Mouse (Mus musculus): Measurements from ENCODE around the gene Smap1. TPM values are rescaled to one million over a fixed set of nuclear protein-coding genes. Genes with fewer than 3 reads are reported as not detected.

The Smap1 gene
- polyA plus RNA-seq, 2 experiments, result 59.3 to 84.6 TPM

GRCm38 (mm10) chr1:23958668-23959414 is 36.7 kb upstream of the Smap1 start:
- Histone ChIP-seq H3K27me3 (ENCODE audit: control insufficient read depth, insufficient read depth, low read length) (no peaks in the 10 kb centered on the region), H3K4me3 (replicated peaks; ENCODE audit: low read length) (peak overlapping the region; percentile 23), H3K4me1 (ENCODE audit: control insufficient read depth, insufficient read depth, low read length) (no peaks in the 10 kb centered on the region), H3K9me3 (ENCODE audit: control insufficient read depth, low read length) (no peaks in the 10 kb centered on the region), H3K27ac (replicated peaks; ENCODE audit: low read depth, low read length) (no peak overlapping the region), H3K4me2 (replicated peaks; ENCODE audit: low read depth, low read length, severe bottlenecking) (peak overlapping the region; percentile 44), H3K36me3 (ENCODE audit: control insufficient read depth, insufficient read depth, low read length) (no peaks in the 10 kb centered on the region), H3K9ac (ENCODE audit: low read depth, low read length, severe bottlenecking) (no peak overlapping the region)
- DNase-seq (ENCODE audit: low spot score), result no peak
- ATAC-seq (ENCODE audit: low FRiP score, low read depth), result peak; percentile 73
- TF ChIP-seq POLR2A (IDR thresholded peaks at IDR 0.05; ENCODE audit: borderline replicate concordance, extremely low read depth, insufficient read depth, insufficient read length), result no peak
- 12% methylated on average over 13 of the region's 13 CpGs for WGBS

GRCm38 (mm10) chr1:23958101-23958500 is 36.0 kb upstream of the Smap1 start:
- Histone ChIP-seq H3K4me2 (replicated peaks; ENCODE audit: low read depth, low read length, severe bottlenecking) (no peak overlapping the region), H3K4me3 (replicated peaks; ENCODE audit: low read length) (no peak overlapping the region), H3K9me3 (ENCODE audit: control insufficient read depth, low read length) (no peaks in the 10 kb centered on the region), H3K9ac (ENCODE audit: low read depth, low read length, severe bottlenecking) (no peak overlapping the region), H3K36me3 (ENCODE audit: control insufficient read depth, insufficient read depth, low read length) (no peaks in the 10 kb centered on the region), H3K27ac (replicated peaks; ENCODE audit: low read depth, low read length) (no peak overlapping the region), H3K4me1 (ENCODE audit: control insufficient read depth, insufficient read depth, low read length) (no peaks in the 10 kb centered on the region), H3K27me3 (ENCODE audit: control insufficient read depth, insufficient read depth, low read length) (no peaks in the 10 kb centered on the region)
- WGBS, result 96% methylated on average over 6 of the region's 6 CpGs
- DNase-seq (ENCODE audit: low spot score) (no peak), ATAC-seq (ENCODE audit: low FRiP score, low read depth) (no peak)
- TF ChIP-seq POLR2A (IDR thresholded peaks at IDR 0.05; ENCODE audit: borderline replicate concordance, extremely low read depth, insufficient read depth, insufficient read length), result no peak

GRCm38 (mm10) chr1:23955539-23955938 is 33.4 kb upstream of the Smap1 start:
- no peak overlapping the region for H3K4me3 ChIP-seq (replicated peaks; ENCODE audit: low read length)
- 53% methylated on average over 4 of the region's 4 CpGs for WGBS
- ATAC-seq (ENCODE audit: low FRiP score, low read depth) (peak; percentile 63; the same call in 1 of the 2 replicates), DNase-seq (ENCODE audit: low spot score) (no peak)
- no peak for TF ChIP-seq POLR2A (IDR thresholded peaks at IDR 0.05; ENCODE audit: borderline replicate concordance, extremely low read depth, insufficient read depth, insufficient read length)
- no peaks in the 10 kb centered on the region for H3K36me3 ChIP-seq (ENCODE audit: control insufficient read depth, insufficient read depth, low read length)
- no peak overlapping the region for H3K4me2 ChIP-seq (replicated peaks; ENCODE audit: low read depth, low read length, severe bottlenecking)
- no peaks in the 10 kb centered on the region for H3K9me3 ChIP-seq (ENCODE audit: control insufficient read depth, low read length)
- H3K9ac ChIP-seq (ENCODE audit: low read depth, low read length, severe bottlenecking), result no peak overlapping the region
- no peaks in the 10 kb centered on the region for H3K27me3 ChIP-seq (ENCODE audit: control insufficient read depth, insufficient read depth, low read length)
- no peaks in the 10 kb centered on the region for H3K4me1 ChIP-seq (ENCODE audit: control insufficient read depth, insufficient read depth, low read length)
- no peak overlapping the region for H3K27ac ChIP-seq (replicated peaks; ENCODE audit: low read depth, low read length)

- no peak overlapping the region for H3K4me3 ChIP-seq (replicated peaks; ENCODE audit: low read length)
- WGBS, result 82% methylated on average over 13 of the region's 13 CpGs
- H3K27me3 ChIP-seq (ENCODE audit: control insufficient read depth, insufficient read depth, low read length), result no peaks in the 10 kb centered on the region
- H3K4me2 ChIP-seq (replicated peaks; ENCODE audit: low read depth, low read length, severe bottlenecking), result no peak overlapping the region
- H3K9me3 ChIP-seq (ENCODE audit: control insufficient read depth, low read length), result no peaks in the 10 kb centered on the region
- H3K9ac ChIP-seq (ENCODE audit: low read depth, low read length, severe bottlenecking), result no peak overlapping the region
- no peak for TF ChIP-seq POLR2A (IDR thresholded peaks at IDR 0.05; ENCODE audit: borderline replicate concordance, extremely low read depth, insufficient read depth, insufficient read length)
- DNase-seq (ENCODE audit: low spot score) (no peak), ATAC-seq (ENCODE audit: low FRiP score, low read depth) (no peak)
- H3K27ac ChIP-seq (replicated peaks; ENCODE audit: low read depth, low read length), result no peak overlapping the region
- H3K36me3 ChIP-seq (ENCODE audit: control insufficient read depth, insufficient read depth, low read length), result no peaks in the 10 kb centered on the region
- H3K4me1 ChIP-seq (ENCODE audit: control insufficient read depth, insufficient read depth, low read length), result no peaks in the 10 kb centered on the region
Observed at GRCm38 (mm10) chr1:23953921-23954320, 31.8 kb upstream of the Smap1 start.

- H3K9me3 ChIP-seq (ENCODE audit: control insufficient read depth, low read length), result no peaks in the 10 kb centered on the region
- H3K9ac ChIP-seq (ENCODE audit: low read depth, low read length, severe bottlenecking), result no peak overlapping the region
- H3K36me3 ChIP-seq (ENCODE audit: control insufficient read depth, insufficient read depth, low read length), result no peaks in the 10 kb centered on the region
- H3K4me1 ChIP-seq (ENCODE audit: control insufficient read depth, insufficient read depth, low read length), result 0 out of 2 replicates have a peak, but pooled peaks cover 4% of the 10 kb centered on the region
- no peak overlapping the region for H3K27ac ChIP-seq (replicated peaks; ENCODE audit: low read depth, low read length)
- H3K4me3 ChIP-seq (replicated peaks; ENCODE audit: low read length), result no peak overlapping the region
- H3K4me2 ChIP-seq (replicated peaks; ENCODE audit: low read depth, low read length, severe bottlenecking), result no peak overlapping the region
- TF ChIP-seq POLR2A (IDR thresholded peaks at IDR 0.05; ENCODE audit: borderline replicate concordance, extremely low read depth, insufficient read depth, insufficient read length), result no peak
- WGBS, result 72% methylated on average over 15 of the region's 15 CpGs
- DNase-seq (ENCODE audit: low spot score) (no peak), ATAC-seq (ENCODE audit: low FRiP score, low read depth) (no peak)
- H3K27me3 ChIP-seq (ENCODE audit: control insufficient read depth, insufficient read depth, low read length), result no peaks in the 10 kb centered on the region
Observed at GRCm38 (mm10) chr1:23948778-23949699, 26.9 kb upstream of the Smap1 start.

Data from limb, embryonic 14.5 days (tissue).